Mouse (Mus musculus): ENCODE results near the gene Cep295nl.
"Not testable (repeated sequence)": the region's sequence is repeated elsewhere in the genome, so short reads cannot be mapped to it uniquely, and the experiment has no call there.

Gene Cep295nl

GRCm38 (mm10) chr11:118321971-118322370 lies 20.3 kb downstream of the Cep295nl start:
- DNase-seq (ENCODE audit: low spot score in 2 of 2): no peak

DNA sequence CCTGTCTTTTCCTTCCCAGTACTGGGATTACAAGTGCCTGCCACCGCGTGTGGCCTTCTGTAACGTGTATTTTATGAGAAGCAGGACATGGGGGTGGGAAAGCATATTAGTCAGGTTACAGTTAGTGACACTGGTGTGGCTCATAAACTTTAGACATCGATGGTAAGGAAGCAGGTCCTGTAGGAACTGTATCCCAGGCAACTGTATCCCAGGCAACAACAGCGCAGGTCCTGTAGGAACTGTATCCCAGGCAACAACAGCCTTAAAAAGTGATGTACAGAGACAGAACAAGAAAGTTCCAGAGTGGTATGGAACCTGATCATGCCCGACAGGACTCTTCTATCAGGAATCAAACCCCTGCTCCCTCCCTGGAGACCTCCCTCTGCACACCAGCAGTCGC lies 20.8 kb downstream of the Cep295nl start:
- no peak for DNase-seq (ENCODE audit: low spot score in 2 of 2)

DNA sequence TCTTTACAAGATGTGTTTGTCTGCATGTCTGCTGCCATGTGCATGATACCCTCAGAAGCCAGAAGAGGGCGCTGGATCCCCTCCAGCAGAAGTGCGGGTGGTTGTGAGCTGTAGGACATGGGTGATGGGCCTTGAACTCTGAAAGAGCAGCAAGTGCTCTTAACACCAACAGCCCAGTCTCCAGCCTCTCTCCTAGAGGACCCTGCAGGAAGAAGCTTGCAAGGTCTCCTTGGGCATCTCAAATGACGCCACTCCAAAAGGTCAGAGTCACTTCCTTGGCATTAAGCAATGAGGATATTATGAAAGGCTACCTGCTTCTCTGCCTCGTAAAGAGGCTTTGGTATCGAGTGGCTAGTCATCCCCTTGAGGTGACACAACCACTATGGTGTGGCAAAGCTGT lies 23.6 kb downstream of the Cep295nl start:
- no peak for DNase-seq (ENCODE audit: low spot score in 2 of 2)

GRCm38 (mm10) chr11:118317129-118317528 lies 25.2 kb downstream of the Cep295nl start:
- no peak for DNase-seq (ENCODE audit: low spot score in 2 of 2)

DNA sequence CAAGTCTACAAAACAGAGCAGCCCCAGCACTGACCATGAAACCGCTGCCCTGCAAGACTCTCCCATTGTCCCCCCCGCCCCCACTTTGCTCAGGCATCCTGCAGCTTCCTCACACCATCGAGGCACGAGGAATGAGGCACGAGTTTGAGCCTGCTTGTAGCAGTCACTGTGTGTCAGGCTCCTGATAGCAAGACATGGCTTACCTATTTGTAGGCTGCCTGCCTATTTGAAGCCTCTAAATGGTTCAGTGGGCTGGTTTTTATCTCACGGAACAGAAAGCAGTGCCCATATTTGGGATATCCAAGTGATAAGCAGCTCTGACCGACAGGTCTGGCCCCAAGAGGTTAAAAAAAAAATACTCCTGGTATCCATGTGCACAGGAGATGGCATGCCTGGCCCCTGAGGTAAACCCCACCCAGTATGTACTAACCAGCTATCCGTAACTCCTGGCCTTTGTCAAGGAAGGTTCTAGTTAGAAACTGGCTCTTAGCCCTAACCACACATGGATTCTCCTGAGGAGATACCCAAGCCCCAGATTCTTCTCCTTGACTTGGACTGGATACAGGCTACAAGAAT lies 26.0 kb downstream of the Cep295nl start:
- no peak for DNase-seq (ENCODE audit: low spot score in 2 of 2)

- no peak for DNase-seq (ENCODE audit: low spot score in 2 of 2)
Measured at GRCm38 (mm10) chr11:118312132-118312723, 30.1 kb downstream of the Cep295nl start.

- not testable (repeated sequence) for DNase-seq (ENCODE audit: low spot score in 2 of 2)
Measured at GRCm38 (mm10) chr11:118307962-118308361, 34.3 kb downstream of the Cep295nl start.

DNA sequence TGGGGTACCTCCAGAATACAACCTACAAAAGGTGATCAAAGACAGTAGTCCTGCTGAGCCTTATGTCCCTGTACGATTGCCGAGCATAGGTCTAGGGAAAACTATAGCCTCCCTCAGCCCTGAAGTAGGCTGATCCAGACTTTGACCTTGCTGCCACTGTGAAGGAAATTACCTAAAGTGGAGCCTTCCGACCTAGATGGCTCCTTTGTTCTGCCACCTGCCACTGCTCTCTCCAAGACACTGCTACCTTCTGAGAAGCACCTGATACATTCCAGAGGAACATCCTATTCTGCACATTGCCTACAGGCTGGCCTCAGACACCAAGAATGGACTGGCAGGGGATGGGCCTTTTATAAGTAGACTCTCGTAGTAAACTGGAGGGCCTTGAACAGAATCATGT lies 38.3 kb downstream of the Cep295nl start:
- not testable (repeated sequence) for DNase-seq (ENCODE audit: low spot score in 2 of 2)

DNA sequence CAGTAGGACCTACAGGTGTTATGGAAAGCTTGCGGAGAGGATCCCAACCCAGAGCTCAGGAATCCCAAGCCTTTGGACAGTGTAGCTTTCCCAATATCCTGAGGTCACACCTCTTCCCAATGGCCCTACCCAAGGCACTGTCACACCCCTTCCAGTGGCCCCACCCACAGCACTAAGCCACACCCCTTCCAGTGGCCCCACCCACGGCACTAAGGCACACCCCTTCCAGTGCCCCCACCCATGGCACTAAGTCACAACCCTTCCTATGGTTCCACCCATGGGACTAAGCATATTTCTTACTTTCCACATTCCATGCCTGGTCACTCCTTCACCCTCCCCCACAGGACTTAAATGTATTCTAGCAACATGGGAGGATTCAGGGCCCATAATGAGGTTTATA lies 43.5 kb downstream of the Cep295nl start:
- no peak for DNase-seq (ENCODE audit: low spot score in 2 of 2)

GRCm38 (mm10) chr11:118297967-118298366 lies 44.3 kb downstream of the Cep295nl start:
- DNase-seq (ENCODE audit: low spot score in 2 of 2): no peak

DNA sequence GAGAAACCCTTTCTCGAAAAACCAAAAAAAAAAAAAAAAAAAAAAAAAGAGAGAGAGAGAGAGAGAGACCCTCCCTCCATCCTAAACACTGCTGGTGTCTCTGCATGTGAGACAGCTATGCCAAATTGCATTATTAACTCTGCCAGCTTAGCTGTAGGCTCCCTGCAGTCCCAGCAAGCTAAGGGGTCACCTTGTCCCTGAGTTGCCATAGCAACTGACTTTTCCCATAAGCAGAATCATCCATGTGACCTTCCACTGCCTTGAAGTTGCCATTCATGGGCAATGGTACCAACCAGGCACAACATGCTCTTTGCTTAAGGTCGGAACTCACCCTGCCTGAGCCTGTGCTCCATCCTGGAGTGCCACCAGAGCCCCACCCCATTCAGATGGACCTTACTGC lies 47.3 kb downstream of the Cep295nl start:
- DNase-seq (ENCODE audit: low spot score in 2 of 2): no peak

GRCm38 (mm10) chr11:118292671-118293070 lies 49.6 kb downstream of the Cep295nl start:
- no peak for DNase-seq (ENCODE audit: low spot score in 2 of 2)

DNA sequence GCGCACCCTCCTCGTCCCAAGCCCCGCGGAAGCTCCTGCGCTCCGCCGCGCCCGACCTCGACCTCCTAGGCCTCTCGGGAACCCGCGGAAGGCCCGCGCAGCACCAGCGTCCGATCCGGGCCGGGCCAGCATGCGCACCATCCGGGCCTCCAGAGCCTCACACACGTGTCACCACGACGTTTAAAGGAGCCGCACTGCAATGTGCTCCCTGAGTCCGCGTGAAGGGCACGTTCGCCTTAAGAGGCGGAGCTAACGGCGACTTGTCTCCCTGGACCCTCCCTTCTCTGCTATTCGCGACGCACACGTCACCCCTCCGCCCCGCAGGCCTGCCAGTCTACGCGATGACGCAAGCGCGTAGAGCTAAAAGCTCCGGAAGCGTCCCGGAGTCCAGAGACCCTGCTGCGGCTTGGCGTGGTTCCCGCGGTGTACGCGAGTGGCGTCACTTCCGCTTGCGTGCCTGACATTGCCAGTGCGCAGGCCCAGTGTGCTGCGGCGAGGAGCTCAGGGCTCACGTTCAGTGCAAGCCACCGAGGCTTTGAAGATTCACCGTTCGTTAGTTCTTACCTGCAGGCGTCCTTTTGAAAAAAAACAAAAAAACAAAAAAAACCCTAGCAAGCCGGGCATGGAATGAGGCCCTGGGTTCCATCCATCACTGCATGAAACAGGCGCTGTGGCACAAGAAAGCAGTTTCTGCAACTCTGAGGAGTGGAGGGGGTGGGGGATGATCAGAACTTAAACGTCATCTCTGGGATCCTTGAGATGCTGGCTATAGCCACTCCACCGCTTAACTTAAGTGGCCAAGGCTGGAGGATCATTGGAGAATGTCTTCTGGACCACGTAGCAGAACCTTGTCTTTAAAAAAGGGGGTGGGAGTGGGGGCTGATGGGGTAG lies 52.1 kb downstream of the Cep295nl start, which contains the start of gene Usp36:
Usp36 (minus strand) TSS at position 246 of the 891 bp plus-strand sequence.
- DNase-seq (ENCODE audit: low spot score in 2 of 2): peak; percentile 96 to 100

DNA sequence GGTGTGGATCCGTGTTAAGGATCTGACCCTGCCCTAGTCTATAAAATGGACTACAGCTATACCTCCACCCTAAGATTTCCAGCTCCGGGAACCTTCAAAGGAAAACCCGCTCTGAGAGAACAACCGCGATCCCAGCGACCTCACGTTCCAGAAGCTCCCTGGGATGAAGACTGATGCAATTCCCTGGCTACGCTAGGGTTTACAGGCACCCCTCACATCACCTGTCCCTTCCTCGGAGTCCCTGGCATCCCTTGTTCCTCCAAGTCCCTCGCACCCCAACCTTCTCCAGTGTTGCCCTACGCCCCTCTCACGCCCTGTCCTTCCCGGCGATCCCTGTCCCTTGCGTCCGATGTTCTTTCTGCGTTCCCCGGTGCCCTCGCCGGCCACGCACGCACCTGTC lies 52.7 kb downstream of the Cep295nl start:
- DNase-seq (ENCODE audit: low spot score in 2 of 2): peak in 1 of 2 experiments; percentile 27

DNA sequence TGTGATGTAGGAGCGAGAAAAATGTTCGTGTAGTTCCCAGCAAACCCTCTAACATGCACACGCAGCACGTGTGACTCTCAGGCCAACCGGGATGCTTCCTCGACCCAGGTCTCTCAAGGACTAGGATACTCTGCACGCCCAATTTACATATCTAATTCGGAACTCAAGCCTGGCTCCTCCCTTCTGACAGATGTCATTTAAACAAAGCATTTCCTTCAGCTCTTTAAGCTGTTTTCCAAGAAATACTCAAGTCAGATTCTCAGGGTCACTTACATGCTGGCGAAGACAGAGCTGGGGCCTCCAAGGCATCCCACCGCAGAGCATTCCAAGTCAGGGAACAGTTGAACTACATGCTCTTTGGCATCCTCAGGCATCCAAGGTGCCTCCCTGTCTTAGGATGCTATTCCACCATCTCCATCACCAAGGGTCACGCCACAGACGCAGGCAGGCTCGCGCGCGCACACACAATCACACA lies 53.2 kb downstream of the Cep295nl start:
- no peak for DNase-seq (ENCODE audit: low spot score in 2 of 2)

DNA sequence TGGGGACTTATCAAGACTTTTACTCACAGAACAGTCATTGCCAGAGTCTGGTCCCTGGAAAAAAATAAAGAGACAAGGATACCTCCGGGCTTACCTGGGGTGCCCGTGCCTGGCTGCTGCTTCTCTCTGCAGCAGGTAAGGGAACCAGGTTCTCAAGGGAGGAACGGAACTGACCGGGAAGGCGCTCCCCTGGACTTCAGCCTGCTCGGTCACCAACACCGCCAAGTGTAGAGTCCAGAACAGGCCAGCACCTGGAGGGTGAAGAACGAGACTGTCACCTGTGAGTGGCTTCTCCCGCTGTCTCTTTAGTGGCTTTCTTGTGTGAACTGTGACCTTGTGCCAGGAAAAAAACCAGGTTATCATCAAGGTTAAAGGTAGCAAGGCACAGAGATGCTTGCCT lies 54.7 kb downstream of the Cep295nl start:
- no peak for DNase-seq (ENCODE audit: low spot score in 2 of 2)

DNA sequence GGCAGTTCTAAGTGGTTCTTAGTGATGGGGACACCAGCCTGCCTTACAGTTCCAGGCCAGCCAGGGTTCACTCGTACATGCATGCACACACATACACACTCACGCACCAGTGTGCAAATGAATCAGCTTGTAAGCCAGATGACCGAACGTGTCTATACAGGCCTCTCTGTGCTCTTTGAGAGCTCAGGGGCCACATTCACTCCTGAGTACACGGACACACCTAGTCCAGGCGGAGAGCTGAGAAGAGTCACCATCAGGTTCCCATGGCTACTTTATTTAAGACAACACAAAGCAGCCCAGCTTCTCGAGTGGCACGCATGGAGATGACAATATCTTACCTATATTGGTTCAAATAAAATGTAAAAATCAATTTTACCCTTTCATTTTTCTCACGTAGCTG lies 55.9 kb downstream of the Cep295nl start:
- DNase-seq (ENCODE audit: low spot score in 2 of 2): peak; percentile 12 to 40

- no peak for DNase-seq (ENCODE audit: low spot score in 2 of 2)
Measured at GRCm38 (mm10) chr11:118285791-118286190, 56.5 kb downstream of the Cep295nl start.
